Mouse (Mus musculus) E14TG2a.4 (cell line): ENCODE data around the gene Utp14a.

Experiments used
- CTCF ChIP-seq: conservative IDR thresholded peaks from 2 replicates; pipeline ENCODE4 v1.5.1; 2014; ENCODE audit warnings: low read length
- NANOG ChIP-seq: IDR thresholded peaks from 2 replicates; pipeline ENCODE4 v1.6.1; 2014; ENCODE audit warnings: borderline replicate concordance, low read length, mixed read lengths
- POU5F1 ChIP-seq: IDR thresholded peaks from 2 replicates; pipeline ENCODE4 v1.6.1; 2014; ENCODE audit warnings: low read length, borderline replicate concordance

GRCm38 (mm10) chrX:48234417-48234816 is 22.2 kb upstream of the Utp14a start:
- TF ChIP-seq CTCF, result no peak
- no peak for TF ChIP-seq POU5F1
- no peak for TF ChIP-seq NANOG
